Mouse (Mus musculus): ENCODE measurements at regions not wholly inside any gene's neighbourhood (a gene's known extent, or its start where the extent isn't known, plus 50 kb on each side); places are given as distances from the start of the nearest gene placed in this dataset.

DNA sequence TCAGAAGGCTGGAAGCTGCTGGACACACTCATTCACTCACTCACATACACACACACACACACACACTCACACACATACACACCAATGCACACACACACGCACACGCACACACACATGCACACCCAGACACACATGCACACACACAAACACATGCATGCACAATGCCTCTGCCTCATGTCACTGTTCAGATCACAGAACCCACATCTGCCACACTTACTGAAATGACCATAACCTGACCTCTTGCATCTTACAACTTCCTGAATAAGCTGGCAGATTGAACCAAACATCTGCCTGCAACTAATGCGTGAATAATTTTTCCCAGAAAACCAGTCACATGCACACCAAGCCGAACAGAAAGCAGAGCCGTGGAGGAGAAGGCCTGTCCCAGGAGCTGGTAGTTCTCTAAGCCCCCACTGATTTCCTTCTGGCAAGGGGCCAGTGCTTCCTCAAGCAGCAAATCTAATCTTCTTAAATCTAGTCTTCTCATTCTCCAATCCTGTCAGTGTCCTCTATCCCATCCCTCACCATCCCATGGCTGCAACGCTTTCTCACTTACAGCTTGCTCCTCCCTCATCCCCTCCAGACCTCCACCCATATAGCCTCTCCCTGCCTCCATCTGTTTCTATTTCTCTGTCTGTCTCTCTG is 51.1 kb upstream of the Mbnl2 start:
- WGBS: 73% methylated on average over 6 of the region's 6 CpGs
- Histone ChIP-seq H3K4me1 (peaks cover 16% of the 10 kb centered on the region), H3K27me3 (ENCODE audit: low read depth, poor library complexity, severe bottlenecking) (no peaks in the 10 kb centered on the region), H3K27ac (no peak overlapping the region), H3K9me3 (replicated peaks) (no peaks in the 10 kb centered on the region), H3K36me3 (no peaks in the 10 kb centered on the region), H3K4me3 (no peak overlapping the region)
- no peak for DNase-seq (ENCODE audit: low spot score)

DNA sequence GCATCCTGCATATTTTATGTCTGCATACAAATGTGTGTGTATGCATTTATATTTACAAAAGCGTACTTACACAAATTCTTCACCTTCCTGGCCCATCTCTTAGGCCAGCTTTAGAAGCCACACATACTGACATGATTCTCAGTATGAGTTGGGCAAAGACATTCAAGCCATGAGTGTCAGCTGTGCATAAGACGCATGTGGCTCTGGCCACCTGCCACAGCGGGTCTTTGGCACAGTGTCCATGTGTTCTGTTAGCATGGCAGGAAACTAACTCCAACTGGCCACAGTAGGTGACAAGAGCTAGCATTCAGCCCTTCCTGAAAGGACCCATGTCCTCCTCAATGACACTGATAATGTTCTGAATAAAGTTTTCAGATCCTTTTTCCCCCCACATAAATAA is 49.8 kb upstream of the Mbnl2 start:
- no peak overlapping the region for H3K4me3 ChIP-seq
- no peak overlapping the region for H3K27ac ChIP-seq
- no peaks in the 10 kb centered on the region for H3K27me3 ChIP-seq (ENCODE audit: low read depth, poor library complexity, severe bottlenecking)
- 96% methylated on average over 3 of the region's 3 CpGs for WGBS
- H3K36me3 ChIP-seq: no peaks in the 10 kb centered on the region
- no peak for DNase-seq (ENCODE audit: low spot score)
- H3K4me1 ChIP-seq: peaks cover 16% of the 10 kb centered on the region
- no peaks in the 10 kb centered on the region for H3K9me3 ChIP-seq (replicated peaks)

Measured in limb, embryonic 10.5 days (tissue).